Mouse (Mus musculus): Measurements from ENCODE around the gene Crabp2. TPM values are rescaled to one million over a fixed set of nuclear protein-coding genes. Genes with fewer than 3 reads are reported as not detected.
A peak's percentile ranks its signal among the peaks of the same experiment; 100 is the strongest.

Crabp2 gene
- polyA plus RNA-seq, 1 experiment from 2014 or later: not detected

- Histone ChIP-seq H3K4me3 (ENCODE audit: low read depth, low read length) (no peak overlapping the region), H3K27me3 (ENCODE audit: insufficient read depth, low read length) (peaks cover 80% of the 10 kb centered on the region), H3K27ac (ENCODE audit: low read depth) (no peak overlapping the region), H3K9me3 (ENCODE audit: low read length) (no peaks in the 10 kb centered on the region), H3K9ac (replicated peaks) (no peak overlapping the region), H3K4me2 (ENCODE audit: low read depth, low read length) (no peak overlapping the region), H3K4me1 (ENCODE audit: insufficient read depth) (peaks cover 11% of the 10 kb centered on the region), H3K36me3 (replicated peaks; ENCODE audit: insufficient read depth, low read length) (no peaks in the 10 kb centered on the region)
- TF ChIP-seq EP300 (IDR thresholded peaks at IDR 0.05; ENCODE audit: low read depth): no peak
- TF ChIP-seq CTCF (IDR thresholded peaks at IDR 0.05; ENCODE audit: low read depth): no peak
- ATAC-seq (no peak), DNase-seq (no peak)
- WGBS (ENCODE audit: insufficient replicate concordance): 17% methylated on average over 16 of the region's 16 CpGs
Observed at GRCm38 (mm10) chr3:87949266-87949954, 944 bp downstream of the Crabp2 start.

- no peak for DNase-seq
- peaks cover 80% of the 10 kb centered on the region for H3K27me3 ChIP-seq (ENCODE audit: insufficient read depth, low read length)
Observed at GRCm38 (mm10) chr3:87949955-87950515, 1.6 kb downstream of the Crabp2 start.

GRCm38 (mm10) chr3:87951946-87952345, 3.5 kb downstream of the Crabp2 start:
- Histone ChIP-seq H3K27me3 (ENCODE audit: insufficient read depth, low read length) (peaks cover 67% of the 10 kb centered on the region), H3K4me1 (ENCODE audit: insufficient read depth) (peaks cover 11% of the 10 kb centered on the region), H3K36me3 (replicated peaks; ENCODE audit: insufficient read depth, low read length) (no peaks in the 10 kb centered on the region), H3K4me2 (ENCODE audit: low read depth, low read length) (0 out of 2 replicates have a peak overlapping the region, but pooled peaks have one; percentile 47), H3K4me3 (ENCODE audit: low read depth, low read length) (0 out of 2 replicates have a peak overlapping the region, but pooled peaks have one; percentile 4), H3K27ac (ENCODE audit: low read depth) (no peak overlapping the region), H3K9me3 (ENCODE audit: low read length) (no peaks in the 10 kb centered on the region), H3K9ac (replicated peaks) (no peak overlapping the region)
- DNase-seq (no peak), ATAC-seq (no peak)
- TF ChIP-seq EP300 (IDR thresholded peaks at IDR 0.05; ENCODE audit: low read depth) (no peak), CTCF (IDR thresholded peaks at IDR 0.05; ENCODE audit: low read depth) (no peak)
- 10% methylated on average over 12 of the region's 12 CpGs for WGBS (ENCODE audit: insufficient replicate concordance)

More at GRCm38 (mm10) chr3:87949955-87950515, 1.6 kb downstream of the Crabp2 start:
- H3K36me3 ChIP-seq (replicated peaks; ENCODE audit: insufficient read depth, low read length): no peaks in the 10 kb centered on the region
- no peak for ATAC-seq
- peaks cover 11% of the 10 kb centered on the region for H3K4me1 ChIP-seq (ENCODE audit: insufficient read depth)
- TF ChIP-seq EP300 (IDR thresholded peaks at IDR 0.05; ENCODE audit: low read depth) (no peak), CTCF (IDR thresholded peaks at IDR 0.05; ENCODE audit: low read depth) (no peak)
- 12% methylated on average over 13 of the region's 13 CpGs for WGBS (ENCODE audit: insufficient replicate concordance)
- H3K4me3 ChIP-seq (ENCODE audit: low read depth, low read length): no peak overlapping the region
- H3K9me3 ChIP-seq (ENCODE audit: low read length): no peaks in the 10 kb centered on the region
- H3K27ac ChIP-seq (ENCODE audit: low read depth): no peak overlapping the region
- no peak overlapping the region for H3K9ac ChIP-seq (replicated peaks)
- H3K4me2 ChIP-seq (ENCODE audit: low read depth, low read length): no peak overlapping the region

- TF ChIP-seq CTCF (IDR thresholded peaks at IDR 0.05; ENCODE audit: low read depth) (no peak), EP300 (IDR thresholded peaks at IDR 0.05; ENCODE audit: low read depth) (no peak)
- WGBS (ENCODE audit: insufficient replicate concordance): 0% methylated on average over 5 of the region's 5 CpGs
- Histone ChIP-seq H3K27ac (ENCODE audit: low read depth) (no peak overlapping the region), H3K9ac (replicated peaks) (0 out of 2 replicates have a peak overlapping the region, but pooled peaks have one; percentile 11), H3K27me3 (ENCODE audit: insufficient read depth, low read length) (peaks cover 62% of the 10 kb centered on the region), H3K4me1 (ENCODE audit: insufficient read depth) (peaks cover 9% of the 10 kb centered on the region), H3K4me3 (ENCODE audit: low read depth, low read length) (0 out of 2 replicates have a peak overlapping the region, but pooled peaks have one; percentile 4), H3K36me3 (replicated peaks; ENCODE audit: insufficient read depth, low read length) (no peaks in the 10 kb centered on the region), H3K4me2 (ENCODE audit: low read depth, low read length) (peak overlapping the region; percentile 47), H3K9me3 (ENCODE audit: low read length) (no peaks in the 10 kb centered on the region)
- ATAC-seq: no peak
- DNase-seq: no peak
Observed at GRCm38 (mm10) chr3:87952440-87952839, 4.0 kb downstream of the Crabp2 start.

DNA sequence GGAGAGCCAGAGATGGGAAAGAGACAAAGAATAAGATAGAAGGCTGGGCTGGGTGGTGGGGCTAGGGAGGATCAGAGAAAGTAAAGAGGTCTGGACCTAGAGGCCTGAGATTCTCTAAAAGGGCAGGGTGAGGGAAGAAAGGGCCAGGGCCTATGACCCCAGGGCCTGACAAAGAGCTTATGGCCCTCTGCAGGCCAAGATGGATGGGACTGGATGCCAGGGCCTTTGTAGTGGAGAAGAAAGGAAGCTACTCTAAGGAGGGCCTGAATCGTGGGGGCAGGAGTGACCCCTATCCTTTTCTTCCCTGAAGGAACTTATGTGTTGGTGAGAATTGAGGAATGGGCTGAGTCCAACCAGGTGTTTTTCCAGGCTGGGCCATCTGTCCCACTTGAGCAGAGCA, 9.6 kb downstream of the Crabp2 start:
- ATAC-seq (no peak), DNase-seq (no peak)
- Histone ChIP-seq H3K4me1 (ENCODE audit: insufficient read depth) (peaks cover 10% of the 10 kb centered on the region; the same call in 1 of the 2 replicates), H3K27me3 (ENCODE audit: insufficient read depth, low read length) (peaks cover 26% of the 10 kb centered on the region), H3K4me2 (ENCODE audit: low read depth, low read length) (no peak overlapping the region), H3K36me3 (replicated peaks; ENCODE audit: insufficient read depth, low read length) (no peaks in the 10 kb centered on the region), H3K9ac (replicated peaks) (no peak overlapping the region), H3K9me3 (ENCODE audit: low read length) (no peaks in the 10 kb centered on the region), H3K27ac (ENCODE audit: low read depth) (no peak overlapping the region), H3K4me3 (ENCODE audit: low read depth, low read length) (no peak overlapping the region)
- WGBS (ENCODE audit: insufficient replicate concordance): 72% methylated on average over 1 of the region's 1 CpGs
- no peak for TF ChIP-seq CTCF (IDR thresholded peaks at IDR 0.05; ENCODE audit: low read depth)
- no peak for TF ChIP-seq EP300 (IDR thresholded peaks at IDR 0.05; ENCODE audit: low read depth)

DNA sequence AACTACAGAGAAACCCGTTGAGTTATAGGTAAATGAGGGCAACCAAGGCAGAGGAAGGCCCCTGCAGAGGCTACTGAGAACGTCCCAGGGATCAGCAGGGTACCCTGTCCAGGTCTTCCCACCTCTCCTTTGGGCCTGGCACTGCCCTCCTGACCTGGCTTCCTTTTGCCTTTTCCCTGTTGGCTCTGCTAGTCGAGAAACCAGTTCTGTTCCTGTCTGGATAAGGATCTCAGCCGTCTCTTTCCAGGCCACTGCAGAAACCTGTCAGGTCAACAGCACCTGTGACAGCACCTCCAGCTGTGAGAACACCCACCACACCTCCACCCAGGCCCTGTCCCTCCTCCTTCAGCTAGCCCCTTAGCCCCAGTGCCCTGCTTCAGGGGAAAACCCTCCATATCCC, 10.0 kb downstream of the Crabp2 start:
- Histone ChIP-seq H3K4me2 (ENCODE audit: low read depth, low read length) (no peak overlapping the region), H3K27me3 (ENCODE audit: insufficient read depth, low read length) (peaks cover 21% of the 10 kb centered on the region), H3K36me3 (replicated peaks; ENCODE audit: insufficient read depth, low read length) (no peaks in the 10 kb centered on the region), H3K9me3 (ENCODE audit: low read length) (no peaks in the 10 kb centered on the region), H3K4me1 (ENCODE audit: insufficient read depth) (peaks cover 10% of the 10 kb centered on the region; the same call in 1 of the 2 replicates), H3K27ac (ENCODE audit: low read depth) (no peak overlapping the region), H3K4me3 (ENCODE audit: low read depth, low read length) (no peak overlapping the region), H3K9ac (replicated peaks) (no peak overlapping the region)
- no peak for DNase-seq
- no peak for ATAC-seq
- TF ChIP-seq EP300 (IDR thresholded peaks at IDR 0.05; ENCODE audit: low read depth) (no peak), CTCF (IDR thresholded peaks at IDR 0.05; ENCODE audit: low read depth) (no peak)
- WGBS (ENCODE audit: insufficient replicate concordance): 40% methylated on average over 4 of the region's 4 CpGs

Measured in liver, postnatal 0 days (tissue).